In the genomic region with DNA sequence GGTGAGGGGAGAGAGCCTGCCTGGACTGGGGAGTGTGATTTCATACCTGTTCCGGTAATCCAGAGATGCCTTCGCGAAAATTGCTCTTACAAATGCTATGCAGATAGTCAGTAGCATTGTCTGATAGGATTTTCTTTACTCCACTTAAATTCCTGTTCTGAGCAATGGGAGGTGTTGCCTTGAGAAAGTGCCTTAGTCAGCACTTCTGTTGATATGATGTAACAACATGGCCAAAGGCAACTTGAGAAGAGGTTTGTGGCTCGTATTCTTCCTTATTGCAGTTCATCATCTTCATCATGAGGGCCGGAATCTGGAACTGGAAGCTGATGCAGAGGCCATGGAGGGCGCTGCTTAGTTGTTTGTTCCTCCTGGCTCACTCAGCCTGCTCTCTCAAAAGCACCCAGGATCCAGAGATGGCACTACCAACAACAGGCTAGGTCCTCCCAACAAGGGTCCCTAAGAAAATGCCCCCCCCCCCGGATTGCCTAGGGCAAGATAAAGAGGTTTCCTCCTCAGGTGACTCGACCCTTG, we compare ENCODE assay signal across 8 mouse cellular contexts. TPM values are rescaled to one million over a fixed set of nuclear protein-coding genes. Genes with fewer than 3 reads are reported as not detected.
DNase-seq lines count a peak whose midpoint lies in the region; ATAC-seq and TF ChIP-seq lines count a peak whose summit lies in the region.

No protein-coding gene starts in this region.

- no peak for ATAC-seq in kidney, postnatal 0 days (replicated peaks; ENCODE audit: low FRiP score, low read depth)
- ATAC-seq in embryonic facial prominence, embryonic 11.5 days (replicated peaks; ENCODE audit: insufficient number of reproducible peaks, low FRiP score, low TSS enrichment, low read depth): no peak
- no peak for ATAC-seq in intestine, embryonic 16.5 days

- H3K4me1 ChIP-seq in kidney, postnatal 0 days (replicated peaks; ENCODE audit: insufficient read depth, low read length): peaks cover 7% of the 10 kb centered on the region; the same call in 1 of the 2 replicates
- H3K4me1 ChIP-seq in embryonic facial prominence, embryonic 11.5 days (ENCODE audit: control insufficient read depth, insufficient read depth, low read length): no peaks in the 10 kb centered on the region; the same call in 1 of the 2 replicates
- peaks cover 19% of the 10 kb centered on the region for H3K4me1 ChIP-seq in intestine, embryonic 16.5 days (ENCODE audit: control insufficient read depth, insufficient read depth, low read length)

- no peaks in the 10 kb centered on the region for H3K9me3 ChIP-seq in kidney, postnatal 0 days (replicated peaks; ENCODE audit: low read length)
- H3K9me3 ChIP-seq in embryonic facial prominence, embryonic 11.5 days (replicated peaks; ENCODE audit: control insufficient read depth, low read length): no peaks in the 10 kb centered on the region
- no peaks in the 10 kb centered on the region for H3K9me3 ChIP-seq in intestine, embryonic 16.5 days (ENCODE audit: control insufficient read depth, low read length)

- no peak overlapping the region for H3ac ChIP-seq in myocyte (ENCODE audit: control insufficient read depth, insufficient read length)

- peak; percentile 23 for DNase-seq in kidney, postnatal 0 days (ENCODE audit: low spot score)
- DNase-seq in kidney, postnatal 36 days: no peak
- DNase-seq in embryonic facial prominence, embryonic 11.5 days (ENCODE audit: low spot score): no peak
- DNase-seq in cerebellum, adult 9-11 months: no peak
- DNase-seq in adrenal gland, adult 8-10 months: no peak
- no peak for DNase-seq in thymus, adult 18-20 months

- H3K27ac ChIP-seq in kidney, postnatal 0 days: no peak overlapping the region
- no peak overlapping the region for H3K27ac ChIP-seq in embryonic facial prominence, embryonic 11.5 days (replicated peaks; ENCODE audit: low read depth, low read length)
- H3K27ac ChIP-seq in intestine, embryonic 16.5 days (ENCODE audit: low read length): peak overlapping the region; percentile 69

- no peaks in the 10 kb centered on the region for H3K36me3 ChIP-seq in kidney, postnatal 0 days (ENCODE audit: insufficient read depth, low read length)
- no peaks in the 10 kb centered on the region; the same call in 1 of the 2 replicates for H3K36me3 ChIP-seq in embryonic facial prominence, embryonic 11.5 days (replicated peaks; ENCODE audit: control insufficient read depth, insufficient read depth, low read depth, low read length)
- H3K36me3 ChIP-seq in intestine, embryonic 16.5 days (ENCODE audit: control insufficient read depth, insufficient read depth, low read length): 0 out of 2 replicates have a peak, but pooled peaks cover 3% of the 10 kb centered on the region
- H3K36me3 ChIP-seq in myocyte (ENCODE audit: control insufficient read depth, insufficient read depth): no peaks in the 10 kb centered on the region

- peaks cover 62% of the 10 kb centered on the region for H3K79me2 ChIP-seq in myocyte (ENCODE audit: control insufficient read depth, insufficient read depth)

- TF ChIP-seq POLR2A in myocyte (IDR thresholded peaks at IDR 0.05; ENCODE audit: insufficient read length, low read depth): no peak

- peak overlapping the region; percentile 79 for H3K4me2 ChIP-seq in kidney, postnatal 0 days (ENCODE audit: low read length)
- peak overlapping the region; percentile 29 for H3K4me2 ChIP-seq in embryonic facial prominence, embryonic 11.5 days (ENCODE audit: low read depth, low read length)
- H3K4me2 ChIP-seq in intestine, embryonic 16.5 days (ENCODE audit: low read depth, low read length): peak overlapping the region; percentile 52
- H3K4me2 ChIP-seq in myocyte (ENCODE audit: low read depth): peak overlapping the region; percentile 89

- no peak overlapping the region for H3K9ac ChIP-seq in kidney, postnatal 0 days (ENCODE audit: low read depth, low read length)
- no peak overlapping the region for H3K9ac ChIP-seq in embryonic facial prominence, embryonic 11.5 days (replicated peaks; ENCODE audit: low read length)
- no peak overlapping the region for H3K9ac ChIP-seq in intestine, embryonic 16.5 days (ENCODE audit: low read depth, low read length)

- peak overlapping the region; percentile 80; the same call in 1 of the 2 replicates for H3K4me3 ChIP-seq in kidney, postnatal 0 days (replicated peaks; ENCODE audit: low read depth, low read length)
- H3K4me3 ChIP-seq in embryonic facial prominence, embryonic 11.5 days (ENCODE audit: low read depth, low read length): no peak overlapping the region; the same call in 1 of the 2 replicates
- peak overlapping the region; percentile 29 for H3K4me3 ChIP-seq in intestine, embryonic 16.5 days (ENCODE audit: low read length)
- H3K4me3 ChIP-seq in myocyte: peak overlapping the region; percentile 49

- no peak for TF ChIP-seq CTCF in kidney, postnatal 0 days (IDR thresholded peaks at IDR 0.05; ENCODE audit: low read depth)

- WGBS in kidney, postnatal 0 days: 57% methylated on average over 8 of the region's 8 CpGs
- 80% methylated on average over 8 of the region's 8 CpGs for WGBS in embryonic facial prominence, embryonic 11.5 days
- 63% methylated on average over 8 of the region's 8 CpGs for WGBS in intestine, embryonic 16.5 days

- no peaks in the 10 kb centered on the region for H3K27me3 ChIP-seq in kidney, postnatal 0 days (ENCODE audit: insufficient read depth, low read length)
- H3K27me3 ChIP-seq in embryonic facial prominence, embryonic 11.5 days (ENCODE audit: control insufficient read depth, insufficient read depth, low read length): no peaks in the 10 kb centered on the region
- no peaks in the 10 kb centered on the region for H3K27me3 ChIP-seq in intestine, embryonic 16.5 days (replicated peaks; ENCODE audit: control insufficient read depth, insufficient read depth, low read length)
- no peaks in the 10 kb centered on the region for H3K27me3 ChIP-seq in myocyte (ENCODE audit: control insufficient read depth, insufficient read depth, insufficient read length)

TF ChIP-seq in myocyte, 11 proteins besides CTCF, POLR2A, EP300 and RAD21:
- TF ChIP-seq MYOD1 (IDR thresholded peaks at IDR 0.05; ENCODE audit: control insufficient read depth in 1 of 3, insufficient read length in 2 of 3, low read depth in 2 of 3) (no peak), USF1 (IDR thresholded peaks at IDR 0.05; ENCODE audit: low read depth) (no peak), MYOG (IDR thresholded peaks at IDR 0.05; ENCODE audit: control insufficient read depth in 1 of 3, insufficient read depth in 1 of 3, insufficient read length in 2 of 3, low read depth in 2 of 3) (no peak), E2F4 (IDR thresholded peaks at IDR 0.05; ENCODE audit: insufficient read depth) (no peak), MAX (IDR thresholded peaks at IDR 0.05; ENCODE audit: low read depth) (no peak), TCF12 (IDR thresholded peaks at IDR 0.05; ENCODE audit: insufficient read depth, poor library complexity, severe bottlenecking) (no peak), SRF (IDR thresholded peaks at IDR 0.05; ENCODE audit: control insufficient read depth, insufficient read length, low read depth) (no peak), TCF3 (IDR thresholded peaks at IDR 0.05; ENCODE audit: insufficient read length, low read depth) (no peak), REST (IDR thresholded peaks at IDR 0.05; ENCODE audit: insufficient read depth, insufficient read length) (no peak), CEBPB (IDR thresholded peaks at IDR 0.05; ENCODE audit: insufficient read depth, poor library complexity, severe bottlenecking) (no peak), POLR2AphosphoS2 (IDR thresholded peaks at IDR 0.05; ENCODE audit: insufficient read length, low read depth) (no peak)

RNA-seq across cellular contexts. Expression of a gene that starts 2.3 kb away (rescaled TPM):
- polyA plus RNA-seq in kidney, postnatal 0 days (2015; fragmentation: Nextera tagmentation; extraction: Ambion mirVana): 32.5 and 35.0 TPM in 2 replicates
- 63.5 and 65.1 TPM in 2 replicates for polyA plus RNA-seq in embryonic facial prominence, embryonic 11.5 days (2014; fragmentation: Nextera tagmentation; extraction: Ambion mirVana)
- 30.9 and 34.0 TPM in 2 replicates for polyA plus RNA-seq in intestine, embryonic 16.5 days (2015; fragmentation: Nextera tagmentation; extraction: Ambion mirVana)
- 44.9 TPM for polyA plus RNA-seq in myocyte (2012; fragmentation: generic; extraction: Trizol)
- 10 to 100 TPM; 61.5 to 75.7 (median 67.7) TPM for total RNA-seq in adrenal gland, adult 8-10 months (2022)

RNA-seq across cellular contexts. Expression of a gene that starts 12.1 kb away (rescaled TPM):
- 30.0 and 34.6 TPM in 2 replicates for polyA plus RNA-seq in kidney, postnatal 0 days (2015; fragmentation: Nextera tagmentation; extraction: Ambion mirVana)
- 70.8 and 80.5 TPM in 2 replicates for polyA plus RNA-seq in embryonic facial prominence, embryonic 11.5 days (2014; fragmentation: Nextera tagmentation; extraction: Ambion mirVana)
- 26.8 and 28.0 TPM in 2 replicates for polyA plus RNA-seq in intestine, embryonic 16.5 days (2015; fragmentation: Nextera tagmentation; extraction: Ambion mirVana)
- polyA plus RNA-seq in myocyte (2012; fragmentation: generic; extraction: Trizol): 60.7 TPM
- total RNA-seq in adrenal gland, adult 8-10 months (2022): 10 to 100 TPM; 42.4 to 60.1 (median 50.4) TPM

Comparison
In these comparisons a context has a peak if more than half of its experiments do, and no peak if none do; other contexts are left out.
1. H3K4me2 ChIP-seq: peak in every context shown above with its lines; median percentile 89 in myocyte; 79 in kidney, postnatal 0 days; 52 in intestine, embryonic 16.5 days; 29 in embryonic facial prominence, embryonic 11.5 days.